Mouse (Mus musculus): ENCODE measurements around the gene Kcnma1.

Gene Kcnma1

GRCm38 (mm10) chr14:23857034-23857433 is 157.3 kb downstream of the Kcnma1 start:
- no peak for DNase-seq (ENCODE audit: low read depth, low spot score)

GRCm38 (mm10) chr14:23854946-23855345 is 159.3 kb downstream of the Kcnma1 start:
- no peak for DNase-seq (ENCODE audit: low read depth, low spot score)

- DNase-seq (ENCODE audit: low read depth, low spot score): no peak
These were observed 165.7 kb downstream of the Kcnma1 start for GRCm38 (mm10) chr14:23848529-23849141.

GRCm38 (mm10) chr14:23846706-23847105 is 167.6 kb downstream of the Kcnma1 start:
- no peak for DNase-seq (ENCODE audit: low read depth, low spot score)

- DNase-seq (ENCODE audit: low read depth, low spot score): no peak
These were observed 172.3 kb downstream of the Kcnma1 start for GRCm38 (mm10) chr14:23842025-23842424.

- DNase-seq (ENCODE audit: low read depth, low spot score): no peak
These were observed 174.7 kb downstream of the Kcnma1 start for GRCm38 (mm10) chr14:23839613-23840012.

GRCm38 (mm10) chr14:23835387-23836111 is 178.7 kb downstream of the Kcnma1 start:
- no peak for DNase-seq (ENCODE audit: low read depth, low spot score)

GRCm38 (mm10) chr14:23831284-23831683 is 183.0 kb downstream of the Kcnma1 start:
- no peak for DNase-seq (ENCODE audit: low read depth, low spot score)

GRCm38 (mm10) chr14:23830316-23830715 is 184.0 kb downstream of the Kcnma1 start:
- DNase-seq (ENCODE audit: low read depth, low spot score): no peak

GRCm38 (mm10) chr14:23828711-23829320 is 185.5 kb downstream of the Kcnma1 start:
- DNase-seq (ENCODE audit: low read depth, low spot score): no peak

- no peak for DNase-seq (ENCODE audit: low read depth, low spot score)
These were observed 189.4 kb downstream of the Kcnma1 start for GRCm38 (mm10) chr14:23824937-23825336.

GRCm38 (mm10) chr14:23824267-23824666 is 190.0 kb downstream of the Kcnma1 start:
- no peak for DNase-seq (ENCODE audit: low read depth, low spot score)

GRCm38 (mm10) chr14:23817585-23817984 is 196.7 kb downstream of the Kcnma1 start:
- no peak for DNase-seq (ENCODE audit: low read depth, low spot score)

GRCm38 (mm10) chr14:23810081-23810480 is 204.2 kb downstream of the Kcnma1 start:
- no peak for DNase-seq (ENCODE audit: low read depth, low spot score)

- no peak for DNase-seq (ENCODE audit: low read depth, low spot score)
These were observed 205.2 kb downstream of the Kcnma1 start for GRCm38 (mm10) chr14:23809124-23809523.

GRCm38 (mm10) chr14:23806378-23806777 is 207.9 kb downstream of the Kcnma1 start:
- no peak for DNase-seq (ENCODE audit: low read depth, low spot score)

GRCm38 (mm10) chr14:23796878-23797277 is 217.4 kb downstream of the Kcnma1 start:
- DNase-seq (ENCODE audit: low read depth, low spot score): no peak

GRCm38 (mm10) chr14:23792674-23793073 is 221.6 kb downstream of the Kcnma1 start:
- no peak for DNase-seq (ENCODE audit: low read depth, low spot score)

GRCm38 (mm10) chr14:23792076-23792475 is 222.2 kb downstream of the Kcnma1 start:
- DNase-seq (ENCODE audit: low read depth, low spot score): no peak

- no peak for DNase-seq (ENCODE audit: low read depth, low spot score)
These were observed 223.0 kb downstream of the Kcnma1 start for GRCm38 (mm10) chr14:23791261-23791691.

- DNase-seq (ENCODE audit: low read depth, low spot score): no peak
These were observed 227.6 kb downstream of the Kcnma1 start for GRCm38 (mm10) chr14:23786687-23787073.

GRCm38 (mm10) chr14:23785921-23786686 is 228.2 kb downstream of the Kcnma1 start:
- DNase-seq (ENCODE audit: low read depth, low spot score): no peak
